Mouse (Mus musculus) ES-Bruce4 (cell line): ENCODE results near the gene Tubg2.

Source experiments
- CTCF ChIP-seq: IDR thresholded peaks from one replicate; pipeline ENCODE4 v1.8.1; 2011; ENCODE audit warnings: low read depth, low read length
- POLR2A ChIP-seq: IDR thresholded peaks from one replicate; pipeline ENCODE4 v1.8.1; 2011; ENCODE audit warnings: low read length; ENCODE audit not compliant: insufficient read depth

GRCm38 (mm10) chr11:101191919-101192470 lies 36.3 kb downstream of the Tubg2 start:
- TF ChIP-seq CTCF (no peak), POLR2A (no peak)
